Mouse (Mus musculus): ENCODE measurements around the gene Gale. TPM values are rescaled to one million over a fixed set of nuclear protein-coding genes. Genes with fewer than 3 reads are reported as not detected.
"Not testable (repeated sequence)": the region's sequence is repeated elsewhere in the genome, so short reads cannot be mapped to it uniquely, and the experiment has no call there.

Gene Gale
- total RNA-seq, 1 experiment = 33.0 TPM

GRCm38 (mm10) chr4:135935502-135935901, 28.0 kb upstream of the Gale start:
- peaks cover 0 to 2% of the 10 kb centered on the region in 2 experiments; a peak in 1 of 4 replicates for H3K4me1 ChIP-seq (ENCODE audit: control insufficient read depth in 2 of 2, insufficient read depth in 2 of 2, low read length in 2 of 2, poor library complexity in 1 of 2)
- H3K36me3 ChIP-seq (ENCODE audit: control insufficient read depth, insufficient read depth, low read length, poor library complexity, severe bottlenecking) = peaks cover 11% of the 10 kb centered on the region; the same call in 1 of the 2 replicates
- TF ChIP-seq CHD2 (IDR thresholded peaks at IDR 0.05; ENCODE audit: low read depth, low read length) (no peak), ZC3H11A (IDR thresholded peaks at IDR 0.05; ENCODE audit: borderline replicate concordance, low read depth, low read length) (no peak), HCFC1 (IDR thresholded peaks at IDR 0.05; ENCODE audit: borderline replicate concordance, insufficient read depth, low read length) (no peak), ZNF384 (IDR thresholded peaks at IDR 0.05; ENCODE audit: low read depth, low read length) (no peak), MAFK (IDR thresholded peaks at IDR 0.05; ENCODE audit: insufficient read depth, low read depth, low read length) (no peak)
- H3K27ac ChIP-seq (ENCODE audit: insufficient read depth, low read depth, low read length, poor library complexity, severe bottlenecking) = no peak overlapping the region
- H3K9me3 ChIP-seq (ENCODE audit: control insufficient read depth, insufficient read depth, low read depth, low read length) = no peaks in the 10 kb centered on the region
- in situ Hi-C loops (cut with MboI; ENCODE audit: low sequenced_read_pairs in 2 of 2, unreplicated experiment in 2 of 2) = no loop called here
- H3K9ac ChIP-seq (ENCODE audit: insufficient read depth, low read depth, low read length, poor library complexity, severe bottlenecking) = no peak overlapping the region
- DNase-seq (ENCODE audit: low read depth, low spot score) = no peak
- H3K4me3 ChIP-seq (ENCODE audit: insufficient read depth in 1 of 2, low read depth in 1 of 2, low read length in 2 of 2, poor library complexity in 1 of 2, severe bottlenecking in 1 of 2) = no peak overlapping the region

- H3K4me1 ChIP-seq (ENCODE audit: control insufficient read depth in 2 of 2, insufficient read depth in 2 of 2, low read length in 2 of 2, poor library complexity in 1 of 2) = peaks cover 0 to 2% of the 10 kb centered on the region in 2 experiments; a peak in 1 of 4 replicates
- DNase-seq (ENCODE audit: low read depth, low spot score) = no peak
- no peak overlapping the region for H3K9ac ChIP-seq (ENCODE audit: insufficient read depth, low read depth, low read length, poor library complexity, severe bottlenecking)
- H3K9me3 ChIP-seq (ENCODE audit: control insufficient read depth, insufficient read depth, low read depth, low read length) = no peaks in the 10 kb centered on the region
- H3K36me3 ChIP-seq (ENCODE audit: control insufficient read depth, insufficient read depth, low read length, poor library complexity, severe bottlenecking) = peaks cover 5% of the 10 kb centered on the region; the same call in 1 of the 2 replicates
- H3K4me3 ChIP-seq (ENCODE audit: insufficient read depth in 1 of 2, low read depth in 1 of 2, low read length in 2 of 2, poor library complexity in 1 of 2, severe bottlenecking in 1 of 2) = no peak overlapping the region
- TF ChIP-seq ZNF384 (IDR thresholded peaks at IDR 0.05; ENCODE audit: low read depth, low read length) (no peak), CHD2 (IDR thresholded peaks at IDR 0.05; ENCODE audit: low read depth, low read length) (no peak), MAFK (IDR thresholded peaks at IDR 0.05; ENCODE audit: insufficient read depth, low read depth, low read length) (no peak), HCFC1 (IDR thresholded peaks at IDR 0.05; ENCODE audit: borderline replicate concordance, insufficient read depth, low read length) (no peak), ZC3H11A (IDR thresholded peaks at IDR 0.05; ENCODE audit: borderline replicate concordance, low read depth, low read length) (no peak)
- no peak overlapping the region for H3K27ac ChIP-seq (ENCODE audit: insufficient read depth, low read depth, low read length, poor library complexity, severe bottlenecking)
- in situ Hi-C loops (cut with MboI; ENCODE audit: low sequenced_read_pairs in 2 of 2, unreplicated experiment in 2 of 2) = no loop called here
These were observed 24.7 kb upstream of the Gale start for GRCm38 (mm10) chr4:135938858-135939257.

- H3K9me3 ChIP-seq (ENCODE audit: control insufficient read depth, insufficient read depth, low read depth, low read length); DNase-seq (ENCODE audit: low read depth, low spot score); H3K36me3 ChIP-seq (ENCODE audit: control insufficient read depth, insufficient read depth, low read length, poor library complexity, severe bottlenecking); in situ Hi-C loops (cut with MboI; ENCODE audit: low sequenced_read_pairs in 2 of 2, unreplicated experiment in 2 of 2); H3K4me1 ChIP-seq (ENCODE audit: control insufficient read depth in 2 of 2, insufficient read depth in 2 of 2, low read length in 2 of 2, poor library complexity in 1 of 2); H3K4me3 ChIP-seq (ENCODE audit: insufficient read depth in 1 of 2, low read depth in 1 of 2, low read length in 2 of 2, poor library complexity in 1 of 2, severe bottlenecking in 1 of 2); H3K27ac ChIP-seq (ENCODE audit: insufficient read depth, low read depth, low read length, poor library complexity, severe bottlenecking); H3K9ac ChIP-seq (ENCODE audit: insufficient read depth, low read depth, low read length, poor library complexity, severe bottlenecking): not testable (repeated sequence)
These were observed 22.5 kb upstream of the Gale start for GRCm38 (mm10) chr4:135941026-135941425.

GRCm38 (mm10) chr4:135942193-135942592, 21.3 kb upstream of the Gale start:
- Histone ChIP-seq H3K9ac (ENCODE audit: insufficient read depth, low read depth, low read length, poor library complexity, severe bottlenecking) (no peak overlapping the region), H3K9me3 (ENCODE audit: control insufficient read depth, insufficient read depth, low read depth, low read length) (no peaks in the 10 kb centered on the region), H3K36me3 (ENCODE audit: control insufficient read depth, insufficient read depth, low read length, poor library complexity, severe bottlenecking) (peaks cover 5% of the 10 kb centered on the region; the same call in 1 of the 2 replicates), H3K4me3 (ENCODE audit: insufficient read depth in 1 of 2, low read depth in 1 of 2, low read length in 2 of 2, poor library complexity in 1 of 2, severe bottlenecking in 1 of 2) (no peak overlapping the region), H3K4me1 (ENCODE audit: control insufficient read depth in 2 of 2, insufficient read depth in 2 of 2, low read length in 2 of 2, poor library complexity in 1 of 2) (peaks cover 0 to 2% of the 10 kb centered on the region in 2 experiments; a peak in 1 of 4 replicates), H3K27ac (ENCODE audit: insufficient read depth, low read depth, low read length, poor library complexity, severe bottlenecking) (no peak overlapping the region)
- no peak for DNase-seq (ENCODE audit: low read depth, low spot score)
- TF ChIP-seq CHD2 (IDR thresholded peaks at IDR 0.05; ENCODE audit: low read depth, low read length) = no peak
- TF ChIP-seq ZNF384 (IDR thresholded peaks at IDR 0.05; ENCODE audit: low read depth, low read length) = no peak
- no peak for TF ChIP-seq HCFC1 (IDR thresholded peaks at IDR 0.05; ENCODE audit: borderline replicate concordance, insufficient read depth, low read length)
- TF ChIP-seq MAFK (IDR thresholded peaks at IDR 0.05; ENCODE audit: insufficient read depth, low read depth, low read length) = no peak
- TF ChIP-seq ZC3H11A (IDR thresholded peaks at IDR 0.05; ENCODE audit: borderline replicate concordance, low read depth, low read length) = no peak
- in situ Hi-C loops (cut with MboI; ENCODE audit: low sequenced_read_pairs in 2 of 2, unreplicated experiment in 2 of 2) = no loop called here

GRCm38 (mm10) chr4:135943389-135943788, 20.1 kb upstream of the Gale start:
- in situ Hi-C loops (cut with MboI; ENCODE audit: low sequenced_read_pairs in 2 of 2, unreplicated experiment in 2 of 2) = no loop called here
- H3K4me3 ChIP-seq (ENCODE audit: insufficient read depth in 1 of 2, low read depth in 1 of 2, low read length in 2 of 2, poor library complexity in 1 of 2, severe bottlenecking in 1 of 2) = no peak overlapping the region
- no peak overlapping the region for H3K27ac ChIP-seq (ENCODE audit: insufficient read depth, low read depth, low read length, poor library complexity, severe bottlenecking)
- peaks cover 0 to 2% of the 10 kb centered on the region in 2 experiments; a peak in 1 of 4 replicates for H3K4me1 ChIP-seq (ENCODE audit: control insufficient read depth in 2 of 2, insufficient read depth in 2 of 2, low read length in 2 of 2, poor library complexity in 1 of 2)
- H3K9ac ChIP-seq (ENCODE audit: insufficient read depth, low read depth, low read length, poor library complexity, severe bottlenecking) = no peak overlapping the region; the same call in 1 of the 2 replicates
- TF ChIP-seq ZNF384 (IDR thresholded peaks at IDR 0.05; ENCODE audit: low read depth, low read length) = no peak
- TF ChIP-seq HCFC1 (IDR thresholded peaks at IDR 0.05; ENCODE audit: borderline replicate concordance, insufficient read depth, low read length) = no peak
- no peak for TF ChIP-seq ZC3H11A (IDR thresholded peaks at IDR 0.05; ENCODE audit: borderline replicate concordance, low read depth, low read length)
- no peak for TF ChIP-seq MAFK (IDR thresholded peaks at IDR 0.05; ENCODE audit: insufficient read depth, low read depth, low read length)
- no peak for TF ChIP-seq CHD2 (IDR thresholded peaks at IDR 0.05; ENCODE audit: low read depth, low read length)
- peaks cover 2% of the 10 kb centered on the region; the same call in 1 of the 2 replicates for H3K36me3 ChIP-seq (ENCODE audit: control insufficient read depth, insufficient read depth, low read length, poor library complexity, severe bottlenecking)
- DNase-seq (ENCODE audit: low read depth, low spot score) = no peak
- H3K9me3 ChIP-seq (ENCODE audit: control insufficient read depth, insufficient read depth, low read depth, low read length) = no peaks in the 10 kb centered on the region

Data from ES-E14 (cell line).